Mouse (Mus musculus) cerebellum, adult (tissue): ENCODE results near the gene Nsdhl.

Experiments
- ATAC-seq: cut with Nextera tagmentation; 2 replicates; pipeline ENCODE4 v1.9.2; 2017; ENCODE audit warnings: mild to moderate bottlenecking, moderate library complexity, mixed read lengths; ENCODE audit not compliant: insufficient number of reproducible peaks, low FRiP score, low TSS enrichment

Nsdhl gene

GRCm38 (mm10) chrX:72917884-72918681, at the start of gene Nsdhl, which contains the start of gene Cetn2:
Nsdhl (plus strand) TSS chrX:72918557.
Cetn2 (minus strand) TSS chrX:72918411.
- peak; percentile 99 for ATAC-seq

- no peak for ATAC-seq
Observed at GRCm38 (mm10) chrX:72895388-72896054, 22.8 kb upstream of the Nsdhl start.

- ATAC-seq = no peak
Observed at GRCm38 (mm10) chrX:72896055-72896437, 22.3 kb upstream of the Nsdhl start.

DNA sequence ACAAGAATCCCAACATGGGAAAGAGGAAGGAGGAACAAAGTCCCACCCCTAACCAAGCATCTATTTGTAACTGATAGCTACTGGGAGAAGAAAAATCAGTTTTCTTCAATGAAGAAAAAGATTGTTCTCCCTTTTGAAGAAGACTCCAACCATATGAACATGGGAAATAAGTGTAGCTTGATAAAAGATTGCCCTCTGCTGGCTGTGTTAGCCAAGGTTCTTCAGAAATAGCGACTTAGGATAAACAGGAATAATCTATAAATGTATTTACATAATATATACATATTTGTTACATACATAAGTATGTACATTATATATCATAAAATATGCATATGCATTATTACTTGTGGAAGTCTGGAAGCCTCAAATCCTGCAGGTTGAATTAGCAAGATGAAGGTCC, 15.8 kb upstream of the Nsdhl start:
- no peak for ATAC-seq

- ATAC-seq = no peak
Observed at GRCm38 (mm10) chrX:72907619-72908403, 10.5 kb upstream of the Nsdhl start.

GRCm38 (mm10) chrX:72908404-72908741, 10.0 kb upstream of the Nsdhl start:
- ATAC-seq = no peak

DNA sequence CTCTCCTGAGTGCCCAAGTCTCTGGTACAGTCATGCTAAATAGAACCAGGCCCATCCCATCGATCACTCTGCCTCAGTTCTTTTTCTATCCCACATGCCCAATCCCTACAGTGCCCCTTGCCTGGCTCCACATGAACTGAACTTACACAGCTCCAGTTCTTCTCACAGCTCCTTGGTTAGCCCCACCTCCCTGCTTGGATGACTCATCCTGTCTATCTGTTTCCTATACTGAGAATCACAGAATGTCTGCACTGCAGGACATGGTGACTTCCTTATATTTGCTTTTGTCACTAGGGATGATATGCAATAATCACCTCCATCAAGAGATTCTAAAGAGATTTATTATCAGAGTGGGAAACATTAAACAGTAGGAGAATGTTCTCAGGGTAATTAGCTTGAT, 6.7 kb upstream of the Nsdhl start:
- ATAC-seq = no peak

DNA sequence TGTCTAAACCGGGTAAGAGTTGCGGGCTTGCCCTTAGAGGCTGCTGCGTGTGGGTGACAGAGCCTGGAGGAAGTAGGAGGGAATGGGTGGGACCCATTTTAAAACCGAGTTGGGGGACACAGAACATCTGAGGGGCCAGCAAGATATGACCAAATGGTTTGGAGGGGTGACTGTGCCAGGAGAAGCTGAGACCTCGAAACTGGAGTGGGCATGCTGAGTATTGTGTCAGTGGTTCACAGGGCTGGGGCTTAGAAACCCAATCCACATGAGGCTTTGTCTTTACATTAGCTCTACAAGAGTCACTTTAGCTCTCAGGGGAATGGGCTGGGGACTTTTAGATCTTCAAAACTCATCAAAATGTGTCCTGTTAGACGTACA, 314 bp downstream of the Nsdhl start:
- ATAC-seq = peak; percentile 31; the same call in 1 of the 2 replicates

DNA sequence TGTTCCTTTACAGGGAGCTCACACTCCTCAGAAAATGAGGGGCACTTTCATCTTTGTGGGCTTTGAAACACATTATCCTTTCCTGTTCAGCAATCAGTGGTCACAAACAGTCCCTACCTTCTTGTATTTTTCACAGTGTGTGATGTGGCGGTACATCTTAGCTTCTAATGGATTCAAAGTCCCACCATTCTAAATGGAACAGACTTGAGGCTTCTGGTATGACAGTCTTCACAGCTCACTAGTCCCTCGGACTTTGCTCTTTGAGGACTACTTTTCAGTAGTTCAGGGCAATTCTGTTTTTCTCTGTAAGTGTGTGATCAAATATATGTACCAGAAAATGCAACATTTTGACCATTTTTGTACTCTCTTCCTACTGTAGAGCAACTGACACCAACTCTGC, 3.0 kb downstream of the Nsdhl start:
- ATAC-seq = no peak

DNA sequence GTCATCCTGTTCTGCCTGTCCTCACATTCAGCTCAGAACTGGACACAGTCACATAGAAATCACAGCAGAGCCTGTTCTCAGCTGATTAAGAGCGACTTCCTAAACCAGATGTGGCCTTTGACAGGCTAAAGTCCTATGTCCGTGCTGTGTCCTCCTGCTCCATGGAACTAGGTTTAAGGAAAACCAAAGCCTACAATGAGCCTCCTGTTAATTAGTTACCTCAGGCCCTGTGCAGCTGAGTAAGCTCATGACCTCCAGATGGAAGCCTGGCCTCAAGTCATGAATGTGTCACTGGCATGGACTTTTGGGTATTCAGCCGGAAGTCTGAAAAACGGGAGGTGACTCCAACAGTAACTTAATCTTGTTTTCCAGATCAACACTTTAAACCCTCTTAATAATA, 35.1 kb downstream of the Nsdhl start:
- no peak for ATAC-seq

- no peak for ATAC-seq
Observed at GRCm38 (mm10) chrX:72956486-72956885, 38.1 kb downstream of the Nsdhl start.

GRCm38 (mm10) chrX:72960431-72960830, 42.1 kb downstream of the Nsdhl start:
- no peak for ATAC-seq

DNA sequence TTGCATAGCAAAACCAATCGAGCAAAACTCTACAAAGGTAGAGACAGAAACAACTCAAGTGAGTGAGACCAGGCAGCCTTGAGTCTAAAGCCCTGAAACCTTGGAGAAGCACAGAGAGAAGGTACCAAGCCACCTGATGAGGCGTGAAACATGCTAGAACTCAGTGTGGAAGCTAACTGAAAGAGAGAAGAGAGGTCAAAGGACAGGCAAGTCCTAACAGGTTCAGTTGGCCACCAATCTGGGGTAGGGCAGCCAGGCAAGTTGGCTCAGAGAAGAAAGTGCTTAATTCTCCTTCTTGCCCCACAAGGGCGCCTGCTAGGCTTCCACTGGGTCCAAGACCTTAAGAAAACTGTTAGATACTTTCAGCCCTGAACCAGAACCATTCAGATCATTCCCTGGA, 43.2 kb downstream of the Nsdhl start:
- no peak for ATAC-seq

DNA sequence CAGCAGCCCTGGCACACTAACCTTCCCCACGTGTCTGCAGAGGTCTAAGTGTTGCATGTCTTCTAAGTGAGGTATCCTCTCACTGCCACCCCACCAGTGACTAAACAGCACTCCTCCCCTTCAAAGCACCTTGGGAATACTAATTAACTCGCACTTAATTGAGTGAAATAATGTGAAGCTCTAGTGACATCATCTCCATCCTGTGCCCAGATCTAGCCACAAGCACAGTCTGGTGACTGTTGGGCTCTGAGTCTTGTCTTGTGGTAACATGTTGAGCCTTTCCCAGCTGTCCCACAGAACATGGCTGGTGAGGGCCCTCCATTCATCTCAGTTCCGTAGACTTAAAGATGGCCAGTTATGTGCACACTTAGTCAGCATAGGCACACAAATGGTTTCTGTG, 44.4 kb downstream of the Nsdhl start:
- ATAC-seq = no peak

GRCm38 (mm10) chrX:72982831-72983230, 64.5 kb downstream of the Nsdhl start:
- ATAC-seq = no peak

- no peak for ATAC-seq
Observed at GRCm38 (mm10) chrX:72985607-72986006, 67.2 kb downstream of the Nsdhl start.

- ATAC-seq = no peak
Observed at GRCm38 (mm10) chrX:72986841-72987519, 68.6 kb downstream of the Nsdhl start, which contains the start of gene Zfp185. Zfp185 (plus strand) TSS chrX:72987339.

GRCm38 (mm10) chrX:72987520-72987905, 69.2 kb downstream of the Nsdhl start:
- ATAC-seq = no peak

DNA sequence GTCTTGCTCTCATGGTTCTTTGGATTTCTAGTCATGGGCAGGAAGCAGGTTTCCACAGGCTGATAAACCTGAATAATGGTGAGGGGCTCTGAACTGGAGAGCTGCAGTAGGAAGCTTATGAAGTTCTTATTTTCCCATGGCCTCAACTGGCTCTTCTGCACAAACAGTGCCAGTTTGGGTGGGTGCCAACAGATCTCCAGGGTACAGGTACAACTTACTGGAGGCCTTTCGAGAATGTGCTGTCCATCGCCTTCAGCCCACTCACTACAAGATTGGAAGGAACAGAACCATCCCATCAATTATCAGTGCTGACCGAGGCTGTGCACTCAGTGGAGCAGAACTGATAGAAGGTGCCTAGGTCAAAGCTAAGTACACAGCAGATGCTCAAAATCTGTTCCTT, 70.1 kb downstream of the Nsdhl start:
- ATAC-seq = no peak

GRCm38 (mm10) chrX:72990581-72990980, 72.2 kb downstream of the Nsdhl start:
- no peak for ATAC-seq
